Mouse (Mus musculus): ENCODE results near the gene Cenpi.

DNA sequence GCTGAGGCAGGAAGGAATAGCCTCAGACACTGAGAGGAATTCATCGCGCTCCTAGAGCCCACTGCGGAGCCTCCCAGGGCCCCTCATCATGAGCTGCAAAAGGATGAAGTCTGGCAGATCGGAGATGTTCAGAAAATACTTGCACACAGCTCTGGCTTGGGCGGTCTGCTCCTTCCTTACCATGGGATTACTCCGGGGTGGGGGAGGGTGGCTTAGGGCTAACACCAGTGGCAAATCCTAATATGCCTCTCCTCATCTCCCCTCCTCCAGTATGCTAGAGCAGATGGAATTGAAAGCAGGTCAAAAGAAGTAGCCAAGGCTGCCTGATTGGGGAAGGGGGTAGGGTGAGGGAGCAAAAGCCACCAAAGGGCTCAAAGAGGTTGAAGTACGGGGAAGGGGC lies 11.1 kb upstream of the Cenpi start:
- TF ChIP-seq CTCF (IDR thresholded peaks at IDR 0.05; ENCODE audit: low read depth, low read length), result no peak
- TF ChIP-seq POLR2A (IDR thresholded peaks at IDR 0.05; ENCODE audit: borderline replicate concordance, low read depth, low read length), result no peak

Data from bone marrow macrophage, adult 2 months (primary cell).